Mouse (Mus musculus) myocyte (in vitro differentiated cells): ENCODE data around the gene AC170998.1. TPM values are rescaled to one million over a fixed set of nuclear protein-coding genes. Genes with fewer than 3 reads are reported as not detected.

ENCODE experiments used
- H3K27me3 ChIP-seq: one replicate; pipeline ENCODE4 v1.6.1; 2011; ENCODE audit not compliant: control insufficient read depth, insufficient read depth, insufficient read length
- H3K36me3 ChIP-seq: one replicate; pipeline ENCODE4 v1.6.1; 2011; ENCODE audit not compliant: control insufficient read depth, insufficient read depth
- H3K4me2 ChIP-seq: one replicate; pipeline ENCODE4 v1.6.1; 2011; ENCODE audit warnings: low read depth, control low read depth
- H3K4me3 ChIP-seq: one replicate; pipeline ENCODE4 v1.5.1; 2011; ENCODE audit warnings: mild to moderate bottlenecking, control low read depth, moderate library complexity
- H3K79me2 ChIP-seq: one replicate; pipeline ENCODE4 v1.6.1; 2011; ENCODE audit not compliant: control insufficient read depth, insufficient read depth
- H3ac ChIP-seq: one replicate; pipeline ENCODE4 v1.6.1; 2011; ENCODE audit not compliant: control insufficient read depth, insufficient read length
- CEBPB ChIP-seq: IDR thresholded peaks from 2 replicates; pipeline ENCODE4 v1.6.1; 2011; ENCODE audit warnings: mild to moderate bottlenecking, moderate library complexity; ENCODE audit not compliant: poor library complexity, insufficient read depth, severe bottlenecking
- E2F4 ChIP-seq: IDR thresholded peaks from one replicate; pipeline ENCODE4 v1.6.1; 2011; ENCODE audit warnings: mild to moderate bottlenecking, control low read depth, moderate library complexity; ENCODE audit not compliant: insufficient read depth
- MAX ChIP-seq: IDR thresholded peaks from one replicate; pipeline ENCODE4 v1.6.1; 2011; ENCODE audit warnings: low read depth, mild to moderate bottlenecking, control low read depth
- MYOD1 ChIP-seq, 3 experiments: IDR thresholded peaks; one replicate each; pipeline ENCODE4 v1.6.1; 2011; ENCODE audit warnings: control low read depth in 2 of 3, low read depth in 2 of 3, mild to moderate bottlenecking in 2 of 3, moderate library complexity in 1 of 3; ENCODE audit not compliant: insufficient read length in 2 of 3, control insufficient read depth in 1 of 3
- MYOG ChIP-seq, 3 experiments: IDR thresholded peaks; one replicate each; pipeline ENCODE4 v1.6.1; 2011; ENCODE audit warnings: control low read depth in 2 of 3, low read depth in 2 of 3, mild to moderate bottlenecking in 2 of 3; ENCODE audit not compliant: insufficient read length in 2 of 3, control insufficient read depth in 1 of 3, insufficient read depth in 1 of 3
- POLR2A ChIP-seq: IDR thresholded peaks from one replicate; pipeline ENCODE4 v1.6.1; 2011; ENCODE audit warnings: low read depth, mild to moderate bottlenecking, control low read depth, moderate library complexity; ENCODE audit not compliant: insufficient read length
- POLR2AphosphoS2 ChIP-seq: IDR thresholded peaks from one replicate; pipeline ENCODE4 v1.6.1; 2011; ENCODE audit warnings: low read depth, control low read depth; ENCODE audit not compliant: insufficient read length
- REST ChIP-seq: IDR thresholded peaks from one replicate; pipeline ENCODE4 v1.6.1; 2011; ENCODE audit warnings: mild to moderate bottlenecking, control low read depth, moderate library complexity; ENCODE audit not compliant: insufficient read depth, insufficient read length
- SRF ChIP-seq: IDR thresholded peaks from one replicate; pipeline ENCODE4 v1.6.1; 2011; ENCODE audit warnings: low read depth; ENCODE audit not compliant: control insufficient read depth, insufficient read length
- TCF12 ChIP-seq: IDR thresholded peaks from one replicate; pipeline ENCODE4 v1.6.1; 2011; ENCODE audit warnings: mild to moderate bottlenecking, control low read depth; ENCODE audit not compliant: poor library complexity, insufficient read depth, severe bottlenecking
- TCF3 ChIP-seq: IDR thresholded peaks from one replicate; pipeline ENCODE4 v1.6.1; 2011; ENCODE audit warnings: low read depth, control low read depth; ENCODE audit not compliant: insufficient read length
- USF1 ChIP-seq: IDR thresholded peaks from one replicate; pipeline ENCODE4 v1.6.1; 2011; ENCODE audit warnings: low read depth, mild to moderate bottlenecking, control low read depth, moderate library complexity
- polyA plus RNA-seq: library from polyadenylated mRNA; unstranded; fragments of >200 nt; fragmentation: generic; extraction: Trizol; gene quantifications from one replicate; pipeline ENCODE4 v1.2.1, GENCODE M21; 2012; ENCODE audit warnings: missing spikeins

Gene AC170998.1
- polyA plus RNA-seq, 1 experiment: not detected

DNA sequence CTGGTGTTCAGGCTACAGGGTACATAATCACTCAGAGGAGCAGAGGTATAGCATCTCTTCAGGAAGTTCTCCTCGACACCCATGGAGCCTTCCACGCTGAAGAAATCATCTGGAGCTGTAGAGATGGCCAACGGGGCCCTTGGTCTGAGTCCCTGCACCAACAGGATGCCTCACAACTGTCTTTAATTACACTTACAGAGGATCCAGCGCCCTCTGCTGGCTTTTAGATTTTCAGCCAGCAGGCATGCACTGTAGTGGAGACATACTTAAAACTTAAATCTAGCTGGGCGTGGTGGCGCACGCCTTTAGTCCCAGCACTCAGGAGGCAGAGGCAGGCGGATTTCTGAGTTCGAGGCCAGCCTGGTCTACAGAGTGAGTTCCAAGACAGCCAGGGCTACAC lies 18.0 kb downstream of the AC170998.1 start:
- H3K27me3 ChIP-seq: no peaks in the 10 kb centered on the region
- H3K79me2 ChIP-seq: no peaks in the 10 kb centered on the region
- no peak overlapping the region for H3ac ChIP-seq
- TF ChIP-seq SRF: no peak
- TF ChIP-seq MAX: no peak
- TF ChIP-seq TCF12: no peak
- TF ChIP-seq CEBPB: no peak
- TF ChIP-seq USF1: no peak
- TF ChIP-seq TCF3: no peak
- no peak for TF ChIP-seq MYOD1 (IDR thresholded peaks at IDR 0.05; ENCODE audit: control insufficient read depth in 1 of 3, insufficient read length in 2 of 3, low read depth in 2 of 3)
- no peak for TF ChIP-seq REST
- no peak for TF ChIP-seq POLR2AphosphoS2
- TF ChIP-seq MYOG (IDR thresholded peaks at IDR 0.05; ENCODE audit: control insufficient read depth in 1 of 3, insufficient read depth in 1 of 3, insufficient read length in 2 of 3, low read depth in 2 of 3): no peak
- TF ChIP-seq E2F4: no peak
- no peak for TF ChIP-seq POLR2A
- no peak overlapping the region for H3K4me2 ChIP-seq
- H3K4me3 ChIP-seq: no peak overlapping the region
- peaks cover 22% of the 10 kb centered on the region for H3K36me3 ChIP-seq

DNA sequence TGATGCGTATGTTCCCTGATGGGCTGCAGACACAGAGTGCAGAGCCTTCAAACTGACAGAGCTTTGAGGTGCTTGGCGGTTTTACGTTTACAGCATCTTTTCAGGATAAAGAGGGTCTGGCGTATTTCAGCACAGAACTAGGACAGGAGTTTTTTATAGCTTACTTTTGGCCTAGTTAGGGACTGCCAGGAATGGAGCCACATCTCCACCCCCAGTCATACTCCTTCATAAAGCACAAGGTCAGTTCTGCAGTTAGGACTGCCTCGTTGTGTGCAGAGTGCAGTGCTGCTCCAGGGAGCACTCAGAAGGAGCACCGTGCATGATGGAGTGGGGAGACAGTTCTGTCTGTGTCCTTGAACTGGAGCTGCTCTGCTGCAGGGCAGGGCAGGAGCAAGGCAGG lies 19.9 kb downstream of the AC170998.1 start:
- no peaks in the 10 kb centered on the region for H3K27me3 ChIP-seq
- H3K4me2 ChIP-seq: no peak overlapping the region
- no peak for TF ChIP-seq TCF12
- TF ChIP-seq MYOD1 (IDR thresholded peaks at IDR 0.05; ENCODE audit: control insufficient read depth in 1 of 3, insufficient read length in 2 of 3, low read depth in 2 of 3): no peak
- TF ChIP-seq POLR2A: no peak
- no peak for TF ChIP-seq USF1
- TF ChIP-seq SRF: no peak
- no peaks in the 10 kb centered on the region for H3K79me2 ChIP-seq
- H3K4me3 ChIP-seq: no peak overlapping the region
- no peak overlapping the region for H3ac ChIP-seq
- H3K36me3 ChIP-seq: peaks cover 16% of the 10 kb centered on the region

DNA sequence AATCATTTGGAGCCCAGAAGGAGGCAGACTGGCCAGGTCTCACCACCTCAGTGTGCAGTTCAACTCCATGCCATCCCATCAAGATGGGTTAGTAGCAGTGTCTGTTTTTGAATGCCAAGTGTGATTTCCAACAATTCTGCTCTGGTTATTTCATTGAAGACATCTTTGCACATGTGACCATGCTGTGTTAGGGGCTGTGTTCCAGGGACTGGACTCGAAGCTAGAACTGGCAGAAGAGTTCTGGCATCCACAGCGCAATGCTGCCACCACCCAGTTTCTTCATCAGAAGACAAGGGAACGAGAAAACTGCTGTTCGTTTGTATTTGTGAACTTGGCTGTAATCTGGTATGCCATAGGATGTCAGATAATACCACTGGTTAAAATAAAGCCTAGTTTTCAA lies 22.1 kb downstream of the AC170998.1 start:
- TF ChIP-seq TCF3 (no peak), E2F4 (no peak), SRF (no peak), MYOG (IDR thresholded peaks at IDR 0.05; ENCODE audit: control insufficient read depth in 1 of 3, insufficient read depth in 1 of 3, insufficient read length in 2 of 3, low read depth in 2 of 3) (no peak), MYOD1 (IDR thresholded peaks at IDR 0.05; ENCODE audit: control insufficient read depth in 1 of 3, insufficient read length in 2 of 3, low read depth in 2 of 3) (no peak), REST (no peak), USF1 (no peak), POLR2AphosphoS2 (no peak), POLR2A (no peak), MAX (no peak), TCF12 (no peak), CEBPB (no peak)
- Histone ChIP-seq H3K36me3 (peaks cover 13% of the 10 kb centered on the region), H3K79me2 (no peaks in the 10 kb centered on the region), H3K27me3 (no peaks in the 10 kb centered on the region), H3K4me3 (no peak overlapping the region), H3ac (no peak overlapping the region), H3K4me2 (no peak overlapping the region)

DNA sequence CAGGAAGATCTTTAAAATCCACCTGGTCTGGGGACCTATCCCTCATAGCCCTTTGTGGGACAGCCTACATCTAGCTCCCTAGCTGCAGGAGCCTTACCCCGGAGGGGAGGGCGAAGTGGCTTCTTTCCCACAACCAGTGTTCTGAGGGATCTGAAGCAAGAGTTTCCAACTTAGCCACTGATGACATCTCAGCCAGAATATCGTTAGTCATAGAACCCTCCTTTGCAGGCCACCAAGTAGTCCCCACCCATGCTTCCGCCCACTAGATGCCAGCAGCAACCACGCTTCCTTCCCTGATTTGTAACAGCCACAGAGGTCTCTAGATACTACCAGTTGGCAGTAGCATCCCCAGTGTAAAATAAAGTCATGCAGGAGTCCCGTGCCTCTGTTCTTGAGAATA lies 24.7 kb downstream of the AC170998.1 start:
- Histone ChIP-seq H3K4me2 (no peak overlapping the region), H3K27me3 (no peaks in the 10 kb centered on the region), H3K36me3 (peaks cover 3% of the 10 kb centered on the region), H3ac (no peak overlapping the region), H3K79me2 (no peaks in the 10 kb centered on the region), H3K4me3 (no peak overlapping the region)
- TF ChIP-seq POLR2AphosphoS2 (no peak), CEBPB (no peak), MAX (no peak), TCF12 (no peak), POLR2A (no peak), MYOG (IDR thresholded peaks at IDR 0.05; ENCODE audit: control insufficient read depth in 1 of 3, insufficient read depth in 1 of 3, insufficient read length in 2 of 3, low read depth in 2 of 3) (no peak), USF1 (no peak)

DNA sequence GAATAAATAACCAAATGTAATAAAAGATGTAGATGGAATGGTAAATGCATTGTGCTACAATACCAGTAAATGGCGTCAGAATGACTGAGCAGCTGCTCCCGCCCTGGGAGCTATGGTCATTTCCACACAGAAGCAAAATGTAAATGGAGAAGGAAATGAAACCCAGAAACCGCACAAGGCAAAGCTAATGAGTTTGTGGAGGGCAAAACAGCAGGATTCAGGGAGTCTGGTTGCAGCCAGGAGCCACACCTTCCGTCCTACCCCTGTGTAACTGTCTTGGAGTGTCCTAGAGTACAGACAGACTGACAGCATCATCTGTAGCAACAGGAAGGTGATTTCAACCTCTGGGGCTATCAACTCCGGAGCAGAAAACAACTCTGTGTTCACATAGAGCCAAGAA lies 30.6 kb downstream of the AC170998.1 start:
- H3ac ChIP-seq: no peak overlapping the region
- no peak for TF ChIP-seq USF1
- peak in 1 of 3 experiments; percentile 30 for TF ChIP-seq MYOD1 (IDR thresholded peaks at IDR 0.05; ENCODE audit: control insufficient read depth in 1 of 3, insufficient read length in 2 of 3, low read depth in 2 of 3)
- no peaks in the 10 kb centered on the region for H3K79me2 ChIP-seq
- no peak overlapping the region for H3K4me3 ChIP-seq
- peak overlapping the region; percentile 49 for H3K4me2 ChIP-seq
- no peaks in the 10 kb centered on the region for H3K36me3 ChIP-seq
- no peaks in the 10 kb centered on the region for H3K27me3 ChIP-seq
